Mouse (Mus musculus) lung, adult 18-20 months (tissue): ENCODE measurements around the gene Kdsr.
A peak's percentile ranks its signal among the peaks of the same experiment; 100 is the strongest.

Experiments
- DNase-seq, 2 experiments: peaks; one replicate each; pipeline ENCODE4 v3.0.0; 2022; ENCODE audit warnings: mixed read lengths in 2 of 2

Kdsr gene

DNA sequence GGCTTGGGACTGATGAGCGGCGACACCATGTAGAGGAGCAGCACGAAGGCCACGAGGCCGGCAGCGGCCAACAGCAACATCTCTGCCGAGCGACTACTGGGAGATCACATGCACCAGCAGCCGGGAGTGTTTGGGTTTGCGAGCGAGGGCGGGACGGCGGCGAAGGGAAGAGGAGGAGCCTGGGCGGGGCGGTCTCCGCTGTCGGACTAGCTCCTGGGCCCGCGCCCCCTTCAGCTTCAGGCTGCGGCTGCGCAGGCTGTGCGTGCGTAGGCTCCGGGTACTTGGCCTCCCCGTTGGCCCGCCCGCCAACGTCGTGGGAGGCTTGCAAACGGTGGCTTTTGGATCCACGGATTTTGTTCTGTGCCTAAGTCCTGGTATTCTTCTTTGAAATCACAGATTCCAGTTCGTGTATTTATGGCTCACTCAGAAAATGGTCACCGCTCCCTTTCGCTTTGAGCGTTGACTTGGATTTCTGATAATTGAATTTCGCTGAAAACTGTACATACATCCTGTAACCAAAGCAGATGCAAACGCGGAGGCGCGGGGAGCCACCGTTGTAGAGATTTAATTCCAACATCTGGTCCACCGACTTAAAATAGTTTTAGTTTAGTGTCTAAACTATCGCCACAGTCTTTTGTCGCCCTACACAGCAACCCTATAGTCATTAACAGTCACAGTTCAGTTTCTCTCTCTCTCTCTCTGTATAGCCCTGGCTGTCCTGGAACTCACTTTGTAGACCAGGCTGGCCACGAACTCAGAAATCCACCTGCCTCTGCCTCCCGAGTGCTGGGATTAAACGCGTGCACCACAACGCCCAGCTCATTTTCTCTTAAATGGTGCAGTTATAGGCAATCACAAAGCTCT, at the start of gene Kdsr:
Gene Kdsr, minus strand, starts transcription at position 156 of the 864 bp plus-strand sequence.
- peak; percentile 98 for DNase-seq

DNA sequence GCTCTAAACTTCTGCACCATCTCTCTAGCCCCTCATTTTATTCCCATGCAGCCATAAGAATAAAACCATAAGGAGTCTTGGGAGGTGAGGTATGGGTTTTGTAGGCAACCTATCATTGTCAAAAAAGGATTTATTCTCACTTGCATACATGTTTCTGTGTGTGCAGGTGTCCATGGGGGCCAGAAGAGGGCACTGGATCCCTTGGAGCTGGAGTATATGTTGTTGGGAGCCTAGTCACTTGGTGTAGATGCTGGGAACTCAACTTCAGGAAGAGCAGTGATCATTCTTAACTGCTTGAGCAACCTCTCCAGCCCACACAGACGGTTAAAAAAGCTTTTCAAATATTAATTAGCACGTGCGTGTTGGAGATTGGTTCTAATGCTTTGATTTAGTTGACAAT, 40.4 kb upstream of the Kdsr start:
- DNase-seq, result no peak

DNA sequence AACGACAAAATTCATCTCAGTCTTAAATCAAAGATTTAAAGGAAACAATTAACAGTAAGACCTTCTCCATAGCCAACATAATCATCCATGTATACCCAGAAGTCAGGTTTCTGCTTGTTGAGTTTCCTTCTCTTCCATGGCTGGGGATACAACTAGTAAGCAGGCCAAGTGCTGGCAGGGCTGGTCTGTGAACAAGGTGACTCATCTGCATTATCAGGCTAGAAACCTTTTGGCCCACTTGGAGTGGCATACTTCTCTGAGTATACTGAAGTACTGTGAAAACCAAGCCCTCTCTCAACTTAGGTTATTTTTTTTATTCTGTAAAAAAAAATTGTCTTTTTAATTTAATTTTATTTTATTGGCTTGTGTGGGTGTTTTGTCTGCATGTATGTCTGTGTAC, 39.9 kb upstream of the Kdsr start:
- DNase-seq, result peak; percentile 17 to 53

DNA sequence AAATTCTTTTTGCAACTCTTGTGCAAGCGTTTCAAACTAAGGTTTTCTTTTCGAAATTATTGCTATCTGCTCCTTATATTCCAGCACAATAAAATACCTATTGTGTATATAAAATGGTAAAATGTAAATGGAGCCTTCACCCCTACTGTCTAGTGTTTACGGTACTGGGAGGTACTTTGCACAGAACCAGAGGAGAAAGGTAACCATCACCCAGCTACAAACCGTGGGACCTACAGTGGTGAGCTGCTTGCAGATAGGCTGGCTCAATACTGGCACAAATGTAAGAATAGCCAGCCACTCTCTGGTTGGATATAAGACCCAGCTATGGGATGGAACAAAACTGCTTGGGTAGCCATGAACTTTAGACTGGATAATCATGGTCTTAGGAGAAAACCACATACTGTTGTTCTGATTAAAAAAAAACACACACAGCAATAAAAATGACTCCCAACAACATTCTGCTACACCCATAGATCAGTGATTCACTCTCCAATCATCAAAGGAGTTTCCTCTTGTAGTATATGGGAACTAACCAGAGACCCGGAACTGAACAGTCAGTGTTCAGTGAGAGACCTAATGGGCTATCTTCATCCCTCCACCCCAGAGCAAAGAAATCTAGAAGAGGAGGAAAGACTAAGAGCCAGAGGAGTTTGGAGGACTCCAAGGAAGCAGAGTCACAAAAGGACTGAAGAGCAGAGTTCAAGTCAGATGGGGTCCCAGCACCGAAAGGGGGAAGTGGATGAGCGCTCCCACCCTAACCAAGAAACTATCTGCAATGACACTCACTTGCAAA, 37.7 kb upstream of the Kdsr start:
- DNase-seq, result no peak

DNA sequence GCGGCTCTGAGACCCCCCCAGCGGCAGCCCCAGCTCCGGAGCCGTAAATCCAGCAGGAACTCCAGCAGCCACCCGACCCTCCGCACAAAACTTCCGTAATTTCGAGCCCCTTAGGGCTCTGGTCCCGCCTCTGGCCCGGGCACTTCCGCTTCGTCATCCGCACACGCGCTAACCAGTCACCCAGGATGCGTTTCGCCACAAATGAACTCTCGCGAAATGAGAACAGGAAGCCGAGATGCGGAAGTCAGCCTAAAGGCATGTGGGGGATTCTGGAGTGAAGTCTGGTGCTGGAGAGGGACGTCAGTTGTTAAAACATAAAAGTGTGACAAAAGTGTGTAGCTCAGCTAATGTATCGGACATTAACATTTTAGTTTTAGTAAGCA, 37.0 kb upstream of the Kdsr start, which contains the start of gene Vps4b:
Gene Vps4b, minus strand, starts transcription at position 187 of the 383 bp plus-strand sequence.
- DNase-seq, result peak; percentile 94 to 97

DNA sequence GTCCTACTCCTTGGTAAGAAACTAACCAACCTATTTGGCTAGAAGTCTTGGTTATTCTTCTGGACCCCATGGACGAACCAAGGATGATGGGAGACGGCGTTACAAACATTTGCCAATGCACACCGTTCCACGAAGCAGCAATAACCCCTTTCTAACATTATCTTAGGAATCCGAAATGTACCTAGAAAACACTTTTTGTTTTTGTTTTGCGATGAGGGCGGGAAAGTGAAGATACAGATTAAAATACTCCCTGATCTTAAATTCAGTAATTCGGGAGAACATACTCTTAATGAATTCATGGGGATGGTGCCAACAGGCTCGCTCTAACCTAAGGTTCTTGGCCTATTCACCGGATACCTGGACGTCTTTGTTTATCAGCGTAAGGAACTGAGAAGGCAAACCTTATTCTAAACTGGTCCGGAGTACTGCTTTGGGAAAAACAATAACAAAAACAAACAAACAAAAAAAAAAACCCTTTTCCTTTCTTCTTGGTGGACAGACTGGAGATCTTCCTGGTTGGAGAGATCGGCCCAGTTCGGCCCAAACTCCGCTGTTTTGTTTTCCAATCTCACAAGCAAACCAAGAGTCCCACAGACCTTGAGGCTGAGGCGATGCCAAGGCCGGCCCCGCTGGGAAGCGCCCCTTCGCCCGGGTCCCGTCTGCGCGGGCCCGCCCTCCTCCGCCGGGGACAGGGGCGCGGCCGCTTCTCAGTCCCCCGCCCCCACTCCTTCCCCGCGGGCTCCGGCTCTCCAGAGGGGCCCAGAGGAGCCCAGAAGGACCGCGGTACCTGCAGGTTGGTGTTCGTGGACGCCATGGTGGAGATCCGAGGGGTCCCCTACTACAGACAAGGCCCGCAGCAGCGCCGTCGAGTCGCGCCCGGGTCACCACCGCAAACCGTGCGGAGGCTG, 36.4 kb upstream of the Kdsr start:
- DNase-seq, result peak in 1 of 2 experiments; percentile 50

DNA sequence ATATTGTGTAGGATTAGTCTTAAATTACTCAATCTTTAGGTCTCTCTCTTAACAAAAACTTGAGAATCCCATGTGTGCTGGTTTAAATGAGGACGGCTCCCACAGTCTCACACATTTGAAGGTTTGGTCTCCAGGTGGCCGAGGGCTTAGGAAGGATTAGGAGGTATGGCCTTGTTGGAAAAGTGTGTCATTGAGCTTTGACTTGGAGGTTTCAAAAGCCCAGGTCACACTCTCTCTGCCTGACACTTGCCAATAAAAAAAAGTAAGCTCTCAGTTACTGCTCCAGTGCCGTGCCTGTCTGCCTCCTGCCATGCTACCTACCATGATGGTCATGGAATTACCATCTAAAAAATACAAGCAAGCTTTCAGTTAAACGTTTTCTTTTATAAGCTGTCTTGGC, 15.4 kb upstream of the Kdsr start:
- no peak for DNase-seq

DNA sequence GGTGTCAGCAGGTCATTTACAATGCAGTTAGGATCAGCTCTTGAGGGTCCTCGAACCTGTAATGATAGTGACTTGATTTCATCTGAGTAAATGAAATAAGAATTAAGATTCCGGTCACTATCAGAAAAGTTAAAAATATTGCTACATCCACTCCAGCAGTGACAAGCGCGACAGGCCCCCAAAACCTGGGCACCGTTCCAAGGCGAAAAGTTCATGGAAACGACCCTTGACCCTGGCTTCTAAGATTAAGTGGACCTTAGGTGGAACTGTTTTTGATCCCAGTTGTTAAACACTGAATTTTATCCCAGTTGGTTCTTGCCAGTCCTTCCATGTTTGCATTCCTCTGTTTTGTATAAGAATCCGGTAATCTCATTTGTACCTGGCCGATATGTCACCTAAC, 14.6 kb upstream of the Kdsr start:
- no peak for DNase-seq

DNA sequence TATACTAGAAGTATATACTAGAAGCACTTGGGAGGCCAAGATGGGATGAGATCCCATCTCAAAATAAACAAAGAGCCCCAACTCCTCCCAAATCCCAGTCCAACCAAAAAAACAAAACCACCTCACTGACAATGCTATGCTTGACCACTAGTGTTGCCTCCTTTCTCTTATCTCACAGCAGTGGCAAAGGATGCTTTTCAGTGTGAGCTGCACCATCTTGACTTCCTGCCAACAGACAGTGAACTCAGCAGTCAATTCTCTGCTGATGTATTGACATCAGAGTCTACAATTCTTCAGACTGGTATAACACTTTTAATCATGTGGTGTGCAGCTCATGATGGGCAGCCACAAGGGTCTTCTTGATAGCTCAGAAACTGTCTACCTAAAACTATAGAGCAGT, 9.2 kb upstream of the Kdsr start:
- no peak for DNase-seq

DNA sequence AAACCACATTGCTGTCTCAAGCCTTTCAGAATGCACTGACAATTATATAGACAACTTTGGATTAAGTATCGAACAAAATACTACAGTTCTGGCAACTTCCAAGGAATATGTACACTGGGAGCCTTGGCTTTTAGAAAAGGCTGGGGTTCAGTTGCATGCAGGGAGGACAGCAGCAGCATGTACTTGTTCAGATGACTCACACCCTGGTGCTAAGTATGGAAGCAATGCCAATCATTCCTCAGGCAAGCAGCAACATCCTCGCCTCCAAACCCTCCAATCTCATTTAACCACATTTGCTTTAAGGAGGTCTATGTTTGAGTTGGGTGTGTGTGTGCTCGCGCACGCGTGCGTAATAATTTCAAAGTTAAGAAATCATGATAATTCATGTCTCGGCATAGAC, 6.2 kb upstream of the Kdsr start:
- DNase-seq, result no peak

DNA sequence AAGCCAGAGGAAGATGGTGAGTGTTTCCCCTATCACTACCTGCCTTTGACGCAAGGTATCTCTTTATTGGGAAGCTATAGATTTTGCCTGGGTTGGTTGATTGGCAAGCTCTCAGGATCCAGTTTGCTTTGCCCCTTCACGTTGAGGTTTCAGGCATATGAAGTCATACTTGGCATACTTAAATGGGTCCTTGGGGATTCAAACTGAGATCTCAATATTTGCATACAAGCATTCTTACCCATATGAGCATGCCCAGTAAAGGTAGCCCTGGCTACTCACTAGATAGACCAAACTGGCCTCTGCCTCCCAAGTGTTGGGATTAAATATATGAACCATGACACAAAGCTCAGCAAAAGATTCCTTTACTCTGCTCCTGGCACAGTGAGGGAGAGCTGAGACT, 5.3 kb upstream of the Kdsr start:
- no peak for DNase-seq

DNA sequence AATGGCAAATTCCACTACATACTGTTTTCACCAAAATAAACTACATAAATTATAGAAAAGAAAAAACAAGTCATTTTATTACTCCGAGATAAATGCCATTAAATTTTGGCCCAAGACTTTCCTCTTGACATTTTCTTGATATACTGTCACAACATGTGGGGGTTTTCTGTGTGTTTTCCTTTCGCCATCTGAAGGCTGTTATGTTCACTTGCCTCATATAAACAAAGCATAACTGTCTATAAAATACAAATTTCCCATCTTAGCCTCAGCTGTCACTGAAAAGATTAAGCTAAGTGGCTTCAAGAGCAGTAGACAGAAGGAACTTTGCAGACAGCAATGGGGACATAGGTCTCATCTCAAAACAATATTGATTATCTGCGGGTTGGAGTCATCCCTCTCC, 4.8 kb upstream of the Kdsr start:
- no peak for DNase-seq

DNA sequence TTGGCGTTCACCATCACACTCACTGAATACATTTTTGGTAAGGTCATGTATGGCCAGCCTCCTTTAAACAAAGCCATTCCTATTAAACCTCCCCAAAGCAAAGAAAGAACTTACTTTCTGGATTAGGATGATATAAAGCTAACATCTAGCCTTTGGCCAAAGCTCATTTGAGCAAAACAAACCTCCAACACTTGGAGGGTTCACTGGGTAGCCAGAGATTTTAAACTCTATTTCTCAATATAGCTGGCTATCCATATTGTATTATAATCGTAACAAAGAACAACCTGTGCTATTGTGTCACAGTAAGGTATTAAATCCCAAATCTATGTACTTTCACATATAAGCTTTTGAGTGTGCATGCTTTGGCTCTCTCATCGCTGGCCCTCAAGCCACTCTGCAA, 1.2 kb upstream of the Kdsr start:
- DNase-seq, result no peak

DNA sequence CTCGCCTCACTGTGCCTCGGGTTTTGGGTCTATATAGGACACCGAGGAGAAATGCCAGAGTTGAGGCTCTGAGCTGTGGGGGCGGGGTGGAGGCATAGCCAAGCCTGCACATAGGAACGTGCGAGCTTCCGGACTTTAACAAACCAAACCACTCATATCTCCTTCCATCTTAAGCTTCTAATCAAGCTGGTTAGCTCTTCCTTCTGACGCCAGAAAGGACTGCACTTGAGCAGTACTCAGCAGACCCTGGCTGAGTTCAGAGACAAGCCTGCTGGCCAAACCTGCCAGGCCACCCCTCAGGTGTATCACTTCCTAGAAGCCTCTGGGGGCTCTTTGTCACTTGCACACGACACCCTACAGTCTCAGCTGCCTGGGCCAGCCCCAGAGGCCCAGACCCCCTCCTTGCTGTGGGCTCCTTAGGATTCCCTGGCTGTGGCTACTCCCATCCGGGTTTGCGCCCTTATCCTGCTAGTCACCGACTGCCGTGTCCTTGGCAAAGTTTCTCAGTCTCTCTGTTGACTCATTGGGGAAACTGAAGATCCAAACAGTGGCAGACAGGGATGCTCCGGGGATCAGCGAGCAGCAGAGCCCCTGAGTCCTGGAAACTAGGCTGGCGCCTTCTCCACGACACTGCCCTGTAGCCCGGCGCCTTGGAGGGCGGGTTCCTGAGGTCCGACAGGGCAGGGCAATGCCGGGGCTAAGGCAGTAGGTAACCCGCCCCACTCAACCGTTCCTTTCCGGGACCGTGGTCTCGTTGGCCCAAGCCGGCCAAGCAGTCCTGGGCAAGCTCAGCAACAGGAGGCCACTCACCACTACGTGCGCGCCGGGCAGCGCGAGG, 574 bp downstream of the Kdsr start:
- DNase-seq, result peak; percentile 12 to 48

DNA sequence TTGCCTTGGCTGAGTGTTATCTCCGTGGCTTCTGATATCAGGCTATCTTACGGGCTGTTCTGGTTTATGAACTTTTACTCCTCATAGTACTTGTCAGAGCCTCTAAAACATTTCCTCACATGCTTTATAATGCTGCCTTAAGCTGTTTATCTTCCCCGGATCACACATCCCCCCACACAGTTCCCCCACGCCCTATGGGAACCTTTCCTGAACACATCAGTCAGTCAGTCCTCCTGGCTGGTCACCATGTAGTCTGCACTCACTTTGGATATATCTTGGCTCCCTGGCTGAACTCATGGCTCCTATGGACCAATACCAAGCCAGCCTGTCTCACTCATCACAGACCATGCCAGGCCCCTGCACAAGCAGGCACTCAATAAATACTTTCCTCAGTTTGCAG, 2.9 kb downstream of the Kdsr start:
- DNase-seq, result peak; percentile 17 to 51

DNA sequence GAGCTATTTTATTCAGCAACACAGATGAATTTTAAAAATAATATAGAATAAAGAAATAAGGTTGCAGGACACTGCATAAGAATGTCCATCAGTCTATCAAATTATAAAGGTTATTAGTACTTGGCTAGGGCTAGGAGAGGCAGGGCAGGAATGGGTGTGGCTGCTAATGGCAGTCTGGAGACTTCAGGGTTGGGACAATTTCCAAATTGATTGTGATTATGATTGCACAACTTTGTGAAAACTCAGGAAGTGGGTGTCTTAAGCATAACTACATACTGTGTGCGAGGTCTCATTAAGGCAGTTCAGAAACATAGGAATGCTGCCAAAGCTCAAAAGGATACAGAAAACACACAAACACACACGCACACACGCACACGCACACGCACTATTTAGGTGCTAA, 7.5 kb downstream of the Kdsr start:
- DNase-seq, result peak; percentile 16 to 54

DNA sequence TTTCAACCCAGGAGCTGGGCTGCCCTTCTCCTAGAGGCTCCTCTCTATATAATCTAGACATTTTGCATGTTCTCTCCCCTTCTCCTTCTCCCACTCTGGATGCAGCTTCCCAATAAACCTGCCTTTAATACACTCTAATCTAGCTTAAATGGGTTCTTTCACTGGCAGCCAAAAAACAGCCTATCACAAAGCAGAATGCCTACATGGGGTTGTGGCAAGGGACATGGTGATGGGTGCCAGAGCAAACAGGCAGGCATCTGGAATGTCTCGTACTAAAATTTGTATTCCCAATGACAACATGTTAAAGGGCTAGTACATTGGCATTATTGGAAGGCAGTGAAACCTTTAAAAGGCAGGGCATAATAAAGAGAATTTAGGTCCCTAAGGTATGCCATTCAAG, 8.9 kb downstream of the Kdsr start:
- no peak for DNase-seq

DNA sequence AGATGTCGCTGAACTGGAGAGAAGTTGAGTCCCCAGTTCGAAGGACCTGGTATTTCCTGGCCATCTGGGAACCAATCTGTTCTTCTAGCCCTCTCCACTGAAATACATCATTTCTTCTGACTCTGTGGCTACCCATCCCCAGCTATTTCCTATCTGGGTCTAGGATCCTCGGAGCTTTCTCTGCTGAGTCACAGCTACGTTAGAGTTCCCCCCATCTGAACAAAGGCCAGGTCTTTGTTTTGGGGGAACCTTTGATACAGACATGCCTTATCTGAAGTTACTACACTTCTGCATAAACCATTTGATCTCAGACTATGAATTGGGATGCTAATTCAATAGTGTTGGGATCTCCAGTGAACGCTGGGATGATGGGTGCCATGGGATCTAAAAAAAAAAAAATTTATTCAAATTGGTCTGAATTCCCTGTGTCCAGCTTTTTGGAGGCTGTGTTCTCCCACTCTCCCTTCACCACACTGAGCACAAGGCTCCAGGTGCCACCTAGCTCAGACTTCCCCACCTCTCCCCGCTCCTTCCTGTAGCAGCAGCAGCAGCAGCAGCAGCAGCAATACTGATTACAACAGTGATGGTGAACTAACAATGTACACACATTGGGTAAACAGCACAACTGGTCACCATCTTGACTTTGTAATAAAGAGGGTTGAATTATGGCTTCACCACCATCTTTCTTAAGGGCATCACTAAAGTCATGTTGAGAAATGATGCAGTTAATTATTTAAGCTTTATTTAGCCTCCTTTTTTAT, 10.8 kb downstream of the Kdsr start:
- no peak for DNase-seq

DNA sequence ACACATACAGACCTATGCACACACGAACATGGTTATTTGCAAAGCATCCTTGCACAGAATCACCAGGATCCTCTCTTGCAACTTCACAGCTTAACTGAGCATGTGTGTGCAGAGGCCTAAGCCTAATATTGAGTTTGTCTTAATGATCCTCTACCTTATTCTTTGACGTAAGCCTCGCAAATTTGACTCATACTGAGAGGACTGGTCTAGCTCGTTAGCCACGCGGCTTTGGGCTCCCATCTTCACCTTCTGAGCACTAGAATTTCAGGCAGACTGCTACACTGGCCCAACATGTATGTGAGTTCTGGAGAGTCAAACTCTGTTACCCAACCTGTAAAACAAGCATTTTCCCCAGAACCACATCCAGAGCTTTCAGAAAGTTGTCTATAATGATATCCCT, 16.5 kb downstream of the Kdsr start:
- no peak for DNase-seq

DNA sequence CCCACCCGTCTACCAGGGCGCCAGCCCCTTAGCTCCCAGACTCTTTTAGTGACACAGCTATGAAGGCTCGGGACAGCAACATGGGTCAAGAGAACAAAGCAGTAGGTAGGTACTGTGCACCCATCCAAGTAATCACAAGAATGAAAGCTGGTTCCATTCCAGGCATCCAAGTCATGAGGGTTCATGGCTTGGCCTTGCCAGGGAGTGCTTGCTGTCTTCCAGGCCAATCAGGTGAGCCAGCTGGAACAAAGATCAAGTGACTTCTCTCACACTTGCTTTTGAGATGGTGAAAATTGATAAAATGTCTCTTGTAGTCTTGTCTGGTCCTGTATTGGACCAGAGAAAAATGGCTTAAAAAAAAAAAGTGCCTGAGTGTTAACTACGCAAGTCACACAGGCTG, 18.8 kb downstream of the Kdsr start:
- no peak for DNase-seq

DNA sequence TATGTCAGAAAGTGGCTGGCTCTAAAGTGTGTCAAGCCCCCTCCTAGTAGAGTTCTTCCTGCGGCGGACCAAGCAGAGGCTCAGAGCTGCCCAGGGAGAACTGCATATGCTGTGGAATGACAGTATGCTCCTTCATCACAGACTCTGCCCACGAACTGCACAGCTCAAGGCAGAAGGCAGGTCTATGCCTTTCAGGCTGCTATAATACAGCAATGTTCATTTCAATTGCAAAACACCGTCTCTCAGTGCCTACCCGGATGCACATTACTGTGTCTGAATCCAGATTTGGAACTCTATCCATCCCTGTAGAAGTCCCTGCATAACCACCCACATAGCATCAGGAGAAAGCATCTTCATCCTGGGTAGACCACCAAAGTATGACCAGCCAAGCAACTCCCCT, 19.7 kb downstream of the Kdsr start:
- DNase-seq, result no peak
